Mouse (Mus musculus) c-Kit-negative CD71-positive TER-119-positive erythroid progenitor cells, embryonic 14.5 days (primary cell): ENCODE data around the gene Il12b.

Experiments used
- DNase-seq: peaks from one replicate; pipeline ENCODE4 v3.0.0-alpha.2; 2013; ENCODE audit warnings: low read depth, low spot score

The Il12b gene

GRCm38 (mm10) chr11:44399763-44400162 is at the start of gene Il12b:
Gene Il12b (plus strand): TSS chr11:44400063.
- no peak for DNase-seq

GRCm38 (mm10) chr11:44354860-44355470 is 44.9 kb upstream of the Il12b start:
- DNase-seq: no peak

- DNase-seq: no peak
Observed at GRCm38 (mm10) chr11:44356171-44356570, 43.7 kb upstream of the Il12b start.

GRCm38 (mm10) chr11:44364536-44364935 is 35.3 kb upstream of the Il12b start:
- DNase-seq: no peak

- no peak for DNase-seq
Observed at GRCm38 (mm10) chr11:44367711-44368110, 32.2 kb upstream of the Il12b start.

- DNase-seq: no peak
Observed at GRCm38 (mm10) chr11:44372856-44373255, 27.0 kb upstream of the Il12b start.

- no peak for DNase-seq
Observed at GRCm38 (mm10) chr11:44377879-44378278, 22.0 kb upstream of the Il12b start.

- no peak for DNase-seq
Observed at GRCm38 (mm10) chr11:44380432-44381051, 19.3 kb upstream of the Il12b start.

GRCm38 (mm10) chr11:44382200-44382599 is 17.7 kb upstream of the Il12b start:
- no peak for DNase-seq

GRCm38 (mm10) chr11:44387031-44387430 is 12.8 kb upstream of the Il12b start:
- DNase-seq: no peak

- no peak for DNase-seq
Observed at GRCm38 (mm10) chr11:44389993-44390701, 9.7 kb upstream of the Il12b start.

- no peak for DNase-seq
Observed at GRCm38 (mm10) chr11:44393101-44393810, 6.6 kb upstream of the Il12b start.

- no peak for DNase-seq
Observed at GRCm38 (mm10) chr11:44395401-44395800, 4.5 kb upstream of the Il12b start.

GRCm38 (mm10) chr11:44397551-44397950 is 2.3 kb upstream of the Il12b start:
- no peak for DNase-seq

- DNase-seq: no peak
Observed at GRCm38 (mm10) chr11:44398356-44398755, 1.5 kb upstream of the Il12b start.

- DNase-seq: no peak
Observed at GRCm38 (mm10) chr11:44398782-44399225, 1.1 kb upstream of the Il12b start.

GRCm38 (mm10) chr11:44401635-44402548 is 2.0 kb downstream of the Il12b start:
- DNase-seq: no peak

GRCm38 (mm10) chr11:44405113-44405512 is 5.2 kb downstream of the Il12b start:
- no peak for DNase-seq

- DNase-seq: no peak
Observed at GRCm38 (mm10) chr11:44405961-44406360, 6.1 kb downstream of the Il12b start.

- no peak for DNase-seq
Observed at GRCm38 (mm10) chr11:44406457-44406856, 6.6 kb downstream of the Il12b start.

- DNase-seq: no peak
Observed at GRCm38 (mm10) chr11:44408626-44409025, 8.8 kb downstream of the Il12b start.
